Mouse (Mus musculus) MEL (cell line): ENCODE results near the gene Olfr1230. TPM values are rescaled to one million over a fixed set of nuclear protein-coding genes. Genes with fewer than 3 reads are reported as not detected.

Source experiments
- DNase-seq: peaks from one replicate; pipeline ENCODE4 v3.0.0; 2011; ENCODE audit warnings: low read depth, low spot score
- H3K27ac ChIP-seq: 2 replicates; pipeline ENCODE4 v1.5.1; 2012; ENCODE audit warnings: low read depth, mild to moderate bottlenecking, control low read depth, low read length, moderate library complexity; ENCODE audit not compliant: control insufficient read depth
- H3K27me3 ChIP-seq, 2 experiments: fragments of 150-350 bp in 1 of 2; sonication (generic) in 1 of 2; 2 replicates each; pipeline ENCODE4 v1.6.1; 2012; ENCODE audit warnings: low read length in 2 of 2, mild to moderate bottlenecking in 2 of 2, improper control_type of control experiment in 1 of 2, moderate library complexity in 1 of 2; ENCODE audit not compliant: insufficient read depth in 2 of 2, control insufficient read depth in 1 of 2
- H3K36me3 ChIP-seq, 2 experiments: 2 replicates each; pipeline ENCODE4 v1.6.1; 2012 to 2014; ENCODE audit warnings: low read length in 2 of 2, improper control_type of control experiment in 1 of 2, inconsistent platforms in 1 of 2, mild to moderate bottlenecking in 1 of 2; ENCODE audit not compliant: insufficient read depth in 2 of 2, control insufficient read depth in 1 of 2
- H3K4me1 ChIP-seq, 2 experiments: fragments of 150-350 bp in 1 of 2; sonication (generic) in 1 of 2; 2 replicates each; pipeline ENCODE4 v1.6.1; 2012; ENCODE audit warnings: low read length in 2 of 2, improper control_type of control experiment in 1 of 2, mild to moderate bottlenecking in 1 of 2; ENCODE audit not compliant: insufficient read depth in 2 of 2, control insufficient read depth in 1 of 2
- H3K4me3 ChIP-seq, 2 experiments: fragments of 150-350 bp in 1 of 2; sonication (generic) in 1 of 2; 2 replicates each; pipeline ENCODE4 v1.5.1; 2012; ENCODE audit warnings: low read depth in 2 of 2, low read length in 2 of 2, mild to moderate bottlenecking in 2 of 2, moderate library complexity in 2 of 2, control low read depth in 1 of 2, improper control_type of control experiment in 1 of 2; ENCODE audit not compliant: control insufficient read depth in 1 of 2, insufficient read depth in 1 of 2
- H3K79me2 ChIP-seq: 2 replicates; pipeline ENCODE4 v1.6.1; 2012; ENCODE audit warnings: mild to moderate bottlenecking, low read length, moderate library complexity; ENCODE audit not compliant: control insufficient read depth, poor library complexity, insufficient read depth
- H3K9ac ChIP-seq: 2 replicates; pipeline ENCODE4 v1.6.1; 2012; ENCODE audit warnings: low read depth, mild to moderate bottlenecking, control low read depth, low read length, moderate library complexity; ENCODE audit not compliant: control insufficient read depth, poor library complexity, severe bottlenecking
- H3K9me3 ChIP-seq: fragments of 150-350 bp; sonication (generic); replicated peaks from 2 replicates; pipeline ENCODE4 v1.6.1; 2012; ENCODE audit warnings: mild to moderate bottlenecking, low read length, improper control_type of control experiment, moderate library complexity; ENCODE audit not compliant: insufficient read depth
- CHD1 ChIP-seq: IDR thresholded peaks from 2 replicates; pipeline ENCODE4 v1.6.1; 2012; ENCODE audit warnings: low read depth, mild to moderate bottlenecking, inconsistent platforms, low read length, improper control_type of control experiment
- CHD2 ChIP-seq: IDR thresholded peaks from 2 replicates; pipeline ENCODE4 v1.6.1; 2011; ENCODE audit warnings: low read length, improper control_type of control experiment
- E2F4 ChIP-seq: IDR thresholded peaks from 2 replicates; pipeline ENCODE4 v1.6.1; 2011; ENCODE audit warnings: low read depth, low read length, improper control_type of control experiment, borderline replicate concordance
- EP300 ChIP-seq, 2 experiments: IDR thresholded peaks; 2 replicates each; pipeline ENCODE4 v1.6.1; 2011; ENCODE audit warnings: improper control_type of control experiment in 2 of 2, low read length in 2 of 2, low read depth in 1 of 2, mild to moderate bottlenecking in 1 of 2
- ETS1 ChIP-seq: IDR thresholded peaks from 2 replicates; pipeline ENCODE4 v1.6.1; 2012; ENCODE audit warnings: low read depth, mild to moderate bottlenecking, inconsistent platforms, low read length, improper control_type of control experiment, moderate library complexity
- HCFC1 ChIP-seq: IDR thresholded peaks from 2 replicates; pipeline ENCODE4 v1.6.1; 2012; ENCODE audit warnings: low read depth, mild to moderate bottlenecking, inconsistent platforms, low read length, improper control_type of control experiment, moderate library complexity
- JUND ChIP-seq: IDR thresholded peaks from 2 replicates; pipeline ENCODE4 v1.6.1; 2011; ENCODE audit warnings: low read depth, mild to moderate bottlenecking, improper control_type of control experiment, low read length
- MAFK ChIP-seq: IDR thresholded peaks from 2 replicates; pipeline ENCODE4 v1.6.1; 2011; ENCODE audit warnings: low read depth, mild to moderate bottlenecking, low read length, improper control_type of control experiment, borderline replicate concordance
- MXI1 ChIP-seq: IDR thresholded peaks from 2 replicates; pipeline ENCODE4 v1.6.1; 2011; ENCODE audit warnings: mild to moderate bottlenecking, low read depth, low read length, improper control_type of control experiment
- NELFE ChIP-seq: IDR thresholded peaks from 2 replicates; pipeline ENCODE4 v1.6.1; 2011; ENCODE audit warnings: low read depth, low read length, improper control_type of control experiment
- RAD21 ChIP-seq: IDR thresholded peaks from 2 replicates; pipeline ENCODE4 v1.6.1; 2011; ENCODE audit warnings: mild to moderate bottlenecking, low read depth, low read length, improper control_type of control experiment
- RCOR1 ChIP-seq: IDR thresholded peaks from 2 replicates; pipeline ENCODE4 v1.6.1; 2012; ENCODE audit warnings: low read depth, mild to moderate bottlenecking, inconsistent platforms, low read length, improper control_type of control experiment
- TBP ChIP-seq: IDR thresholded peaks from 2 replicates; pipeline ENCODE4 v1.8.0; 2011; ENCODE audit warnings: low read depth, low read length, improper control_type of control experiment
- TCF12 ChIP-seq: IDR thresholded peaks from 2 replicates; pipeline ENCODE4 v1.6.1; 2014; ENCODE audit warnings: low read depth, mild to moderate bottlenecking, inconsistent platforms, low read length, improper control_type of control experiment, moderate library complexity
- UBTF ChIP-seq: IDR thresholded peaks from 2 replicates; pipeline ENCODE4 v1.6.1; 2012; ENCODE audit warnings: low read depth, mild to moderate bottlenecking, inconsistent platforms, low read length, improper control_type of control experiment, moderate library complexity, borderline replicate concordance; ENCODE audit not compliant: insufficient read depth
- ZMIZ1 ChIP-seq: IDR thresholded peaks from 2 replicates; pipeline ENCODE4 v1.6.1; 2012; ENCODE audit warnings: low read depth, mild to moderate bottlenecking, inconsistent platforms, low read length, improper control_type of control experiment, moderate library complexity
- polyA plus RNA-seq, 2 experiments: library from polyadenylated mRNA; stranded (reverse) in 1 of 2; unstranded in 1 of 2; fragments of >175 nt in 1 of 2; fragments of >200 nt in 1 of 2; gene quantifications; 2 replicates each; pipeline versions ENCODE4 v1.2.1 to v1.2.4; 2012; ENCODE audit warnings: low replicate concordance in 2 of 2, low read depth in 1 of 2; ENCODE audit not compliant: insufficient read length in 2 of 2, insufficient read depth in 1 of 2, missing spikeins in 1 of 2
- total RNA-seq: library from RNA; depleted of rRNA; stranded (reverse); fragments of 300-350 nt; gene quantifications from 2 replicates; pipeline ENCODE4 v1.2.3, GENCODE M21; 2012; rRNA removed

The Olfr1230 gene
- total and polyA plus RNA-seq, 3 experiments, result not detected

DNA sequence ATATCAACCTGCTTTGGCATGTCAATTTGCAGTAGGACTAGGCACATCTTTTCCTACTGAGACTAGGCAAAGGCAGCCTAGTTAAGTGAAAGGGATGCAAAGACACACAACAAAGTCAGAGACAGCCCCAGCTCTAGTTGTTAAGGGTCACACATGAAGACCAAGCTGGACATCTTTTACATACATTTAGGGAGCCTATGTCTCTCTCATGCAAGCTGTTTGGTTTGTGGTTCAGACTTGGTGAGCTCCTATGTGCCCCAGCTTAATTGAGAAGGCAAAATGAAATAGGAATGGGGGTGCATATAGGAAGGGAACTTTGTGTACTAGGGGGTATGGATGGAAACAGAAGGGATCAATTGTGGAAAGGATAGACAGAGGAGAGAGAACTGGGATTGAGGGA, 43.1 kb downstream of the Olfr1230 start, which contains the start of gene Olfr1228:
Gene Olfr1228, minus strand, starts transcription at position 101 of the 400 bp plus-strand sequence.
- no peak for DNase-seq
- H3K4me1 ChIP-seq, result no peaks in the 10 kb centered on the region
- H3K79me2 ChIP-seq, result no peaks in the 10 kb centered on the region
- no peak within 1 kb of the TSS for H3K4me3 ChIP-seq
- no peaks in the 10 kb centered on the region for H3K27me3 ChIP-seq
- H3K9ac ChIP-seq, result no peak within 1 kb of the TSS
- no peaks in the 10 kb centered on the region for H3K9me3 ChIP-seq
- H3K27ac ChIP-seq, result no peak within 1 kb of the TSS
- no peaks in the 10 kb centered on the region for H3K36me3 ChIP-seq
- no peak for TF ChIP-seq ZMIZ1
- no peak for TF ChIP-seq JUND
- TF ChIP-seq HCFC1, result no peak
- TF ChIP-seq RAD21, result no peak
- no peak for TF ChIP-seq E2F4
- no peak for TF ChIP-seq UBTF
- no peak for TF ChIP-seq TCF12
- no peak for TF ChIP-seq MAFK
- TF ChIP-seq CHD1, result no peak
- no peak for TF ChIP-seq EP300 (IDR thresholded peaks at IDR 0.05; ENCODE audit: low read depth in 1 of 2, low read length in 2 of 2)
- no peak for TF ChIP-seq NELFE
- no peak for TF ChIP-seq CHD2
- TF ChIP-seq ETS1, result no peak
- TF ChIP-seq TBP, result no peak
- TF ChIP-seq RCOR1, result no peak
- no peak for TF ChIP-seq MXI1

Other genes starting within 250 kb of the Olfr1230 start
- not detected in 2 replicates for gene Olfr1218, start 236.1 kb downstream of the Olfr1230 start, total RNA-seq
- not detected for gene Olfr1218, start 236.1 kb downstream of the Olfr1230 start, polyA plus RNA-seq
- gene Olfr1219, start 213.8 kb downstream of the Olfr1230 start, total RNA-seq, result not detected in 2 replicates
- not detected for gene Olfr1219, start 213.8 kb downstream of the Olfr1230 start, polyA plus RNA-seq
- gene Olfr1220, start 190.4 kb downstream of the Olfr1230 start, total RNA-seq, result not detected in 2 replicates
- not detected for gene Olfr1220, start 190.4 kb downstream of the Olfr1230 start, polyA plus RNA-seq
- not detected in 2 replicates for gene Olfr1221, start 180.0 kb downstream of the Olfr1230 start, total RNA-seq
- gene Olfr1221, start 180.0 kb downstream of the Olfr1230 start, polyA plus RNA-seq, result not detected
- not detected in 2 replicates for gene Olfr1222, start 164.2 kb downstream of the Olfr1230 start, total RNA-seq
- not detected for gene Olfr1222, start 164.2 kb downstream of the Olfr1230 start, polyA plus RNA-seq
- not detected in 2 replicates for gene Olfr1223, start 145.7 kb downstream of the Olfr1230 start, total RNA-seq
- not detected for gene Olfr1223, start 145.7 kb downstream of the Olfr1230 start, polyA plus RNA-seq
- gene Olfr1224-ps1, start 133.2 kb downstream of the Olfr1230 start, total RNA-seq, result not detected in 2 replicates
- gene Olfr1224-ps1, start 133.2 kb downstream of the Olfr1230 start, polyA plus RNA-seq, result not detected
- gene Olfr1225, start 122.6 kb downstream of the Olfr1230 start, total RNA-seq, result not detected in 2 replicates
- not detected for gene Olfr1225, start 122.6 kb downstream of the Olfr1230 start, polyA plus RNA-seq
- not detected in 2 replicates for gene Olfr1226, start 97.2 kb downstream of the Olfr1230 start, total RNA-seq
- not detected for gene Olfr1226, start 97.2 kb downstream of the Olfr1230 start, polyA plus RNA-seq
- gene Olfr1228, start 43.2 kb downstream of the Olfr1230 start, total RNA-seq, result not detected in 2 replicates
- gene Olfr1228, start 43.2 kb downstream of the Olfr1230 start, polyA plus RNA-seq, result not detected
- not detected in 2 replicates for gene Olfr1229, start 9.3 kb downstream of the Olfr1230 start, total RNA-seq
- gene Olfr1229, start 9.3 kb downstream of the Olfr1230 start, polyA plus RNA-seq, result not detected
- not detected in 2 replicates for gene Olfr1231, start 9.8 kb upstream of the Olfr1230 start, total RNA-seq
- gene Olfr1231, start 9.8 kb upstream of the Olfr1230 start, polyA plus RNA-seq, result not detected
- gene Olfr1232, start 32.4 kb upstream of the Olfr1230 start, total RNA-seq, result not detected in 2 replicates
- not detected for gene Olfr1232, start 32.4 kb upstream of the Olfr1230 start, polyA plus RNA-seq
- not detected in 2 replicates for gene Olfr1233, start 45.1 kb upstream of the Olfr1230 start, total RNA-seq
- gene Olfr1233, start 45.1 kb upstream of the Olfr1230 start, polyA plus RNA-seq, result not detected
- gene Olfr1234, start 67.6 kb upstream of the Olfr1230 start, total RNA-seq, result not detected in 2 replicates
- gene Olfr1234, start 67.6 kb upstream of the Olfr1230 start, polyA plus RNA-seq, result not detected
- not detected in 2 replicates for gene Olfr1238, start 112.4 kb upstream of the Olfr1230 start, total RNA-seq
- under 1 TPM in 1 of 2 experiments, not detected in 1; 0.01 TPM for gene Olfr1238, start 112.4 kb upstream of the Olfr1230 start, polyA plus RNA-seq
- gene Olfr1239, start 123.1 kb upstream of the Olfr1230 start, total RNA-seq, result not detected in 2 replicates
- not detected for gene Olfr1239, start 123.1 kb upstream of the Olfr1230 start, polyA plus RNA-seq
- not detected in 2 replicates for gene Olfr1240, start 145.7 kb upstream of the Olfr1230 start, total RNA-seq
- gene Olfr1240, start 145.7 kb upstream of the Olfr1230 start, polyA plus RNA-seq, result not detected
- gene Olfr1241, start 189.9 kb upstream of the Olfr1230 start, total RNA-seq, result not detected in 2 replicates
- gene Olfr1241, start 189.9 kb upstream of the Olfr1230 start, polyA plus RNA-seq, result not detected
- gene Olfr1242, start 201.1 kb upstream of the Olfr1230 start, total RNA-seq, result not detected in 2 replicates
- gene Olfr1242, start 201.1 kb upstream of the Olfr1230 start, polyA plus RNA-seq, result not detected
- not detected in 2 replicates for gene Olfr1243, start 234.2 kb upstream of the Olfr1230 start, total RNA-seq
- not detected for gene Olfr1243, start 234.2 kb upstream of the Olfr1230 start, polyA plus RNA-seq